Mouse (Mus musculus) thymus, adult 18-20 months (tissue): Measurements from ENCODE around the gene Hoxa7.

Source experiments
- DNase-seq, 2 experiments: peaks; one replicate each; pipeline ENCODE4 v3.0.0; 2022; ENCODE audit warnings: mixed read lengths in 2 of 2

The Hoxa7 gene

GRCm38 (mm10) chr6:52190906-52191810 is 30.5 kb downstream of the Hoxa7 start, which contains the start of gene Hoxa4:
Gene Hoxa4, minus strand, starts transcription at chr6:52191753.
- no peak for DNase-seq

DNA sequence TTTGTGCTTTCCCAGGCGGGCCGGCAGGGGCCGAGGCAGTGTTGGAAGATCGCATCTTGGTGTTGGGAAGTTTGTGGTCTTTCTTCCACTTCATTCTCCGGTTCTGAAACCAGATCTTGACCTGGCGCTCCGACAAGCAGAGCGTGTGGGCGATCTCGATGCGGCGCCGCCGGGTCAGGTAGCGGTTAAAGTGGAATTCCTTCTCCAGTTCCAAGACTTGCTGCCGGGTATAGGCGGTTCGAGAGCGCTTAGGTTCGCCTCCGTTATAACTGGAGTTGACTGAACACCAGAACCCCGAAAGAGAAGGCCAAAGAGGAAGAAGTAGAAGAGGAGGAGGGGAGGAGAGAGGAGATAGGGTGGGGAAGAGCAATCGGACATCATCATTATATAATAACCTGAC is 31.2 kb downstream of the Hoxa7 start:
- no peak for DNase-seq

DNA sequence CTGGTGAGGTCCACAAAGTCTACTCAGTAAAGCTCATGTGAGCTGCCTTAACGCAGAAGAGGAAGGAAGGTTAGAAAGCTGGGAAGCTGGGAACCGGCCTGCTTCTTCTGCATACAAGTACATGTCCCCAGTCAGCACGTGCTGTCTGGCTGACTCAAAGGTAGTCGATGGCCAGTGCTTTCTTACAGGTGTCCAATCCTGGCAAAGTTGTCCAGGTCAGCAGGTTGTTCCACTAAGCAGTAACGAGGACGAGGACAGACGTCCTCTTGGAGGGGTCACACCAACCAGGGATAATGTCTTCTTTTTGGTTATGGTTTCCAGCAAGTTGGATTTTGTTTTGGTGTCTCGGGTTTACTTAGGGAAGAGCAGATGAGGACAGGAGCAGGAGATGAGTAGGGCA is 31.7 kb downstream of the Hoxa7 start:
- no peak for DNase-seq

DNA sequence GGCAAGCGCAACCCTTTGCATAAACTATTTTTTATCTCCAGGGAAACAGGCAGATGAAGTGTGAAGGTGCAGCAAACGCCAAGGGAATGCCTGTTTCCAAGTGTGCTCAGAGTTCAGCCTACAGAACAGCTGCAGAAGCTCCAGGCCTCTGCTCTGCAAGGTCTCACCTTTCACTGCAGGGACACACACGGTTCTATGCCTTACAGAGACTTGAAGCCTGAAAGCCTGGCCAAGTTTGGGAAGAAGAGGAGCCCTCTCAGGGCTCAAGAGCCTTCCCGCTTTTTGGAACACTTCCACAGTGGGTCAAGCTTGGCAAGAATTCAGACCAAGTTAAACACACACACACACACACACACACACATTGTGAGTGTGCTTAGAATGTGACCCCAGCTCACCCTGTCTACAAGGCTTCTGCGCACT is 32.5 kb downstream of the Hoxa7 start:
- no peak for DNase-seq

GRCm38 (mm10) chr6:52186500-52186899 is 35.2 kb downstream of the Hoxa7 start:
- no peak for DNase-seq

GRCm38 (mm10) chr6:52185834-52186233 is 35.8 kb downstream of the Hoxa7 start:
- DNase-seq = no peak

DNA sequence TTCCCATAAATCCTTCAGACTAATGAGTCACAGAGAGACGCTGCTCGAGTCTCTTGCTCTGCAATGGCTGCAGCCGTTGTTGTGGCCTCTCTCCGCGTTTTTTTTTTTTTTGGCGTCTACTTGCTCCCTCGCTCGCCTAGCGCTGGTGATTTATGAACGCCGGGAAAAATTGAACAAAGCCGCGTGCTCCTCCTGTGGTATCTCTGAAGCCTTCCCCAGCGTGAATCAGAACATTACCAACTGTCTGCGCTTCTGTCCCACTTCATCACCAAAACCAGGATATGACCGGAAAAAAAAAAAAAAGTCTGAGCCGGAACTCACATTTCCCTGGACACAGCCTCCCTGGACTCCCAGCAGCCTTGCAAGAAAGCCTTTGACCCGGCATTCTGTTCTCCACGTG is 36.4 kb downstream of the Hoxa7 start:
- no peak for DNase-seq

GRCm38 (mm10) chr6:52184668-52185067 is 37.0 kb downstream of the Hoxa7 start:
- no peak for DNase-seq

DNA sequence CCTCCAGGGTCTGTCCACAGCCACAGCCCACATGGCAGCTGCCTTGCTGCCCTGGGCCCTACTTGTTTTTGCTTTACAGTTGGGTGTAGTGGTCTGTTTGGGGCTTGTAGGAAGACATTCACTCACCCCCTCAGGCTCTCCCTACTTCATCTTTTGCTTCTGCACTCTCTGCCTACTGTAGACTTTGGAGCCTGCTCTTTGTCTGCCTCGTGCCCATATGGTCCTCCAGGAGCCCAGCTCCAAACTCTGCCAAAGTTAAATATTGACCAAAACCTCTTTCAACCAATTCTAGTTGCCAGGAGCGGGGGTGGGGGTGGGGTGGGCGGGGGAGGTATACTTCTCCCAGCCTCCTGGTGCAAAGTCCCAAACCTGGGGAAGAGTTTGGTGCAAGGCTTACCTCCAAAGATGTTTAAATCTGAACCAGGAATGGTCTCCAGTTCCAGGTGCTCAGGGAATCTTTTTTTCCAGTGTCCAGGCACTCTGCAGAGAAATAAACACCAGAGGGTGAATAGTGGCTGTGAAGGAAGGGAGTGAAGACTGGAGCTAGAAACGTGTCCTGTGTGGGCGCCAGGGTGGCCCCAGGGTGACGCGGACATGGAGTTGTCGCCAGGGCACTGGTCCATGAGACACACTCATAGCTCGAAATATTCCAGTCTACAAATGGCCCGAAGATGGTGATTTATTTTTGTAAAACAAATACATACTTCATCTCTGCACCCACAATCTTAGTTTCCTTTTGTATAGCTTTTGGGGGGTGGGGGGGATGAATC is 38.2 kb downstream of the Hoxa7 start:
- no peak for DNase-seq

DNA sequence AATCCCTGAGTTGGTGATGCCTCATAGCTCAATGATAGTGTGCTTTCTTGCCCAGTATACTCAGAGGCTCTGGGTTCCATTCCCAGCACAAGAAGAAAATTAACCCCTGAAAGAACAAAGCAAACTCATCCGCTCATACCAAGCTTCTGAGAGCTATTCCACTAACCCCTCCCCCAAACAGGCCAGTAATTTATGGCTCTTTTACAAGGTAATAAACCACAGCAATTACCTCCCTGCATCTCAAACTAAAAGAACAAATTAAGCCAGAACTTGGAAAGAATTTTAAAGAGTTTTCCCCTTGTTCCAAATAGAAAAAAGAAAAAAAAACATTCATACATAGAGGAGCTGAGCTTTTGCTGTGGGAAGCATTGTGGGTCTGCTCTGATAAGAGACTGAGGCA is 38.9 kb downstream of the Hoxa7 start:
- no peak for DNase-seq

DNA sequence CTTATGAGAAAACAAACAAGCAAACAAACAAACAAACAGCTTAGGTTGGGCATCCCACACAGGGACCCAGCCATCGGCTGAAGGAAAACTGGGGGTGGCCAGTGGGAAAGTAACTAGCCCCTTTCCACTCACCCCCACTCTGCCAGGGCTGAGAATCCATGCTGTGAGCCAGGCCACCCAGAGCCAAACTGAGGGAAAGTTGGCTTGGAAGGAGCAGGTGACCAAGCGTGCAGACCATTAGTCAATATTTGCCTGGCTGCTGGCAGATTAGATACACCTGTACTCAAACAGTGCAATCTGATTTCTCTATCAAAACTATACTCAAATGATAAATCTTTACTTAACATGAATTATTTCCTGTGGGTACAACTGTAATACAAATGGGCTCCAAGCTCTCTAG is 39.6 kb downstream of the Hoxa7 start:
- no peak for DNase-seq

DNA sequence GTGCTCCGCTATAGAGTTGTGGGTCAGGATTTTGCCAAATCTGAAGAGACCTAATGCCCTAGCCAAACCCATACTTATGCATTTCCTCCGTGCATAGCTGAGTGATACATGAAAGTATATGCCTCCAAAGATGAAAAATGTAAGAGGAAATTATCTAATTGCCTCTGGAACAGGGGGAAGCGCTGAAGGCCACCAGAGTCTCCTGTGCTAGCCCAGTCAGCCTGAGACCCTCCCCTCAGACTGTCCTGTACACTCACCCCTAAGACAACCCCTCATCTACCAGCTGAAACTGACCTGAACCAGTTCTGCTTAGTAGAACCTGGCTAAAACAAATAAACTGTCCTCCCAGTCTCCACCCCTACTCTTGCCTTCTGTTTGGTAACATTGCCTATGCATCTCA is 40.9 kb downstream of the Hoxa7 start:
- no peak for DNase-seq

- no peak for DNase-seq
Measured at GRCm38 (mm10) chr6:52180213-52180710, 41.4 kb downstream of the Hoxa7 start.

- DNase-seq = no peak
Measured at GRCm38 (mm10) chr6:52179690-52180089, 42.0 kb downstream of the Hoxa7 start.

- DNase-seq = no peak
Measured at GRCm38 (mm10) chr6:52178918-52179665, 42.6 kb downstream of the Hoxa7 start.

- no peak for DNase-seq
Measured at GRCm38 (mm10) chr6:52177806-52178205, 43.8 kb downstream of the Hoxa7 start.

- no peak for DNase-seq
Measured at GRCm38 (mm10) chr6:52177061-52177735, 44.5 kb downstream of the Hoxa7 start, which contains the start of gene 5730596B20Rik. Gene 5730596B20Rik, plus strand, starts transcription at chr6:52177498.

GRCm38 (mm10) chr6:52176391-52176790 is 45.3 kb downstream of the Hoxa7 start:
- no peak for DNase-seq

GRCm38 (mm10) chr6:52175864-52176263 is 45.8 kb downstream of the Hoxa7 start:
- DNase-seq = no peak

- DNase-seq = no peak
Measured at GRCm38 (mm10) chr6:52174968-52175751, 46.5 kb downstream of the Hoxa7 start.

DNA sequence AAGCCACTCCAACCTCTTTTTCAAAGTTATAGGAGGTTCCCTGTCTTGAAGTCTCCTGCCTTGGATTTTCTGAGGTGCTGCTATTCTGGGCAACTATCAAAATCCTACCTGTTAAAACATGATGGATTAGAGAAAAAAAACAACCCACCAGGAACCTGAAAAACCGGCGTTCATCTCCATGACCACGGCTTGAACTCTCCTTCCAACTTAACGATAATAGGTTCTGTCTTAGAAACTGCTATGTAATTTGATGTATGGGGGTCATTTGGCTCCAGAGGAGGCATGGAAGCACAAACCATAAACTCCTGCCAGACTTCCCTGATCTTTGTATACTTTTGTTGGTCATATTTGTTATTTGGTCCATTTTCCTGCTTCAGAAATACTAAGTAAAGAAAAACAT is 48.0 kb downstream of the Hoxa7 start:
- no peak for DNase-seq
